Mouse (Mus musculus): ENCODE results near the gene Pgrmc1. TPM values are rescaled to one million over a fixed set of nuclear protein-coding genes. Genes with fewer than 3 reads are reported as not detected.
"Not testable (repeated sequence)": the region's sequence is repeated elsewhere in the genome, so short reads cannot be mapped to it uniquely, and the experiment has no call there.

Pgrmc1 gene
- polyA plus RNA-seq, 1 experiment from 2014 or later = 503 TPM

- peak; percentile 91 for ATAC-seq (ENCODE audit: low read depth)
- Histone ChIP-seq H3K27me3 (no peaks in the 10 kb centered on the region), H3K4me1 (replicated peaks) (0 out of 2 replicates have a peak, but pooled peaks cover 4% of the 10 kb centered on the region), H3K9me3 (no peaks in the 10 kb centered on the region), H3K4me3 (no peak overlapping the region), H3K36me3 (no peaks in the 10 kb centered on the region), H3K4me2 (peak overlapping the region; percentile 11; the same call in 1 of the 2 replicates), H3K9ac (no peak overlapping the region), H3K27ac (replicated peaks) (peak overlapping the region; percentile 72)
- 60% methylated on average over 8 of the region's 8 CpGs for WGBS
These were observed 10.4 kb upstream of the Pgrmc1 start for GRCm38 (mm10) chrX:36587304-36588209.

GRCm38 (mm10) chrX:36590266-36590665 is 7.7 kb upstream of the Pgrmc1 start:
- Histone ChIP-seq H3K4me2 (no peak overlapping the region), H3K9me3 (no peaks in the 10 kb centered on the region), H3K4me1 (replicated peaks) (0 out of 2 replicates have a peak, but pooled peaks cover 4% of the 10 kb centered on the region), H3K36me3 (no peaks in the 10 kb centered on the region), H3K27me3 (no peaks in the 10 kb centered on the region), H3K9ac (no peak overlapping the region), H3K4me3 (no peak overlapping the region), H3K27ac (replicated peaks) (no peak overlapping the region)
- ATAC-seq (ENCODE audit: low read depth) = no peak
- WGBS = 88% methylated on average over 7 of the region's 7 CpGs

- Histone ChIP-seq H3K9ac (no peak overlapping the region), H3K9me3 (no peaks in the 10 kb centered on the region), H3K4me2 (no peak overlapping the region), H3K36me3 (no peaks in the 10 kb centered on the region), H3K27me3 (no peaks in the 10 kb centered on the region), H3K4me1 (replicated peaks) (0 out of 2 replicates have a peak, but pooled peaks cover 4% of the 10 kb centered on the region), H3K27ac (replicated peaks) (no peak overlapping the region), H3K4me3 (no peak overlapping the region)
- ATAC-seq (ENCODE audit: low read depth) = no peak
- 75% methylated on average over 1 of the region's 1 CpGs for WGBS
These were observed 6.9 kb upstream of the Pgrmc1 start for GRCm38 (mm10) chrX:36591120-36591519.

- no peaks in the 10 kb centered on the region for H3K9me3 ChIP-seq
- no peak overlapping the region for H3K9ac ChIP-seq
- H3K4me1 ChIP-seq (replicated peaks) = 0 out of 2 replicates have a peak, but pooled peaks cover 4% of the 10 kb centered on the region
- WGBS = 81% methylated on average over 4 of the region's 4 CpGs
- no peak overlapping the region for H3K27ac ChIP-seq (replicated peaks)
- H3K36me3 ChIP-seq = no peaks in the 10 kb centered on the region
- H3K4me2 ChIP-seq = no peak overlapping the region
- no peaks in the 10 kb centered on the region for H3K27me3 ChIP-seq
- ATAC-seq (ENCODE audit: low read depth) = no peak
- H3K4me3 ChIP-seq = no peak overlapping the region
These were observed 6.5 kb upstream of the Pgrmc1 start for GRCm38 (mm10) chrX:36591539-36591938.

GRCm38 (mm10) chrX:36595247-36595646 is 2.8 kb upstream of the Pgrmc1 start:
- no peaks in the 10 kb centered on the region for H3K36me3 ChIP-seq
- H3K4me2 ChIP-seq = no peak overlapping the region
- ATAC-seq (ENCODE audit: low read depth) = no peak
- no peak overlapping the region for H3K4me3 ChIP-seq
- 82% methylated on average over 3 of the region's 3 CpGs for WGBS
- peaks cover 11% of the 10 kb centered on the region for H3K4me1 ChIP-seq (replicated peaks)
- H3K9me3 ChIP-seq = no peaks in the 10 kb centered on the region
- H3K9ac ChIP-seq = no peak overlapping the region
- no peaks in the 10 kb centered on the region for H3K27me3 ChIP-seq
- no peak overlapping the region for H3K27ac ChIP-seq (replicated peaks)

GRCm38 (mm10) chrX:36596483-36597120 is 1.4 kb upstream of the Pgrmc1 start:
- H3K9me3 ChIP-seq; ATAC-seq (ENCODE audit: low read depth); H3K27ac ChIP-seq (replicated peaks); H3K27me3 ChIP-seq; H3K36me3 ChIP-seq; H3K4me3 ChIP-seq; H3K4me2 ChIP-seq; H3K9ac ChIP-seq: not testable (repeated sequence)
- H3K4me1 ChIP-seq (replicated peaks) = peaks cover 20% of the 10 kb centered on the region
- WGBS = 91% methylated on average over 5 of the region's 5 CpGs

GRCm38 (mm10) chrX:36598390-36598810 is 394 bp downstream of the Pgrmc1 start:
- WGBS = 23% methylated on average over 41 of the region's 41 CpGs
- peak overlapping the region; percentile 89 for H3K27ac ChIP-seq (replicated peaks)
- H3K36me3 ChIP-seq = peaks cover 7% of the 10 kb centered on the region
- H3K9me3 ChIP-seq = no peaks in the 10 kb centered on the region
- peak overlapping the region; percentile 65 for H3K4me3 ChIP-seq
- ATAC-seq (ENCODE audit: low read depth) = peak; percentile 67
- H3K4me1 ChIP-seq (replicated peaks) = peaks cover 20% of the 10 kb centered on the region
- peak overlapping the region; percentile 65 for H3K4me2 ChIP-seq
- no peaks in the 10 kb centered on the region for H3K27me3 ChIP-seq
- H3K9ac ChIP-seq = peak overlapping the region; percentile 87

- H3K9me3 ChIP-seq = no peaks in the 10 kb centered on the region
- peaks cover 20% of the 10 kb centered on the region for H3K4me1 ChIP-seq (replicated peaks)
- WGBS = 40% methylated on average over 14 of the region's 14 CpGs
- H3K9ac ChIP-seq = peak overlapping the region; percentile 87
- peak overlapping the region; percentile 65 for H3K4me3 ChIP-seq
- H3K27me3 ChIP-seq = no peaks in the 10 kb centered on the region
- peak; percentile 54 for ATAC-seq (ENCODE audit: low read depth)
- H3K36me3 ChIP-seq = peaks cover 12% of the 10 kb centered on the region
- peak overlapping the region; percentile 89 for H3K27ac ChIP-seq (replicated peaks)
- peak overlapping the region; percentile 65 for H3K4me2 ChIP-seq
These were observed 897 bp downstream of the Pgrmc1 start for GRCm38 (mm10) chrX:36598861-36599344.

- WGBS = 47% methylated on average over 3 of the region's 3 CpGs
- no peak for ATAC-seq (ENCODE audit: low read depth)
- Histone ChIP-seq H3K9ac (peak overlapping the region; percentile 87), H3K9me3 (no peaks in the 10 kb centered on the region), H3K27me3 (no peaks in the 10 kb centered on the region), H3K36me3 (peaks cover 18% of the 10 kb centered on the region), H3K4me1 (replicated peaks) (peaks cover 20% of the 10 kb centered on the region), H3K27ac (replicated peaks) (peak overlapping the region; percentile 89; the same call in 1 of the 2 replicates), H3K4me3 (peak overlapping the region; percentile 65), H3K4me2 (peak overlapping the region; percentile 65)
These were observed 1.6 kb downstream of the Pgrmc1 start for GRCm38 (mm10) chrX:36599656-36600055.

GRCm38 (mm10) chrX:36600066-36600465 is 2.1 kb downstream of the Pgrmc1 start:
- no peak overlapping the region for H3K9ac ChIP-seq
- no peaks in the 10 kb centered on the region for H3K27me3 ChIP-seq
- peak overlapping the region; percentile 65 for H3K4me2 ChIP-seq
- H3K27ac ChIP-seq (replicated peaks) = no peak overlapping the region
- ATAC-seq (ENCODE audit: low read depth) = no peak
- H3K36me3 ChIP-seq = peaks cover 19% of the 10 kb centered on the region
- H3K4me3 ChIP-seq = peak overlapping the region; percentile 65
- no peaks in the 10 kb centered on the region for H3K9me3 ChIP-seq
- 68% methylated on average over 8 of the region's 8 CpGs for WGBS
- H3K4me1 ChIP-seq (replicated peaks) = peaks cover 20% of the 10 kb centered on the region

GRCm38 (mm10) chrX:36602926-36603325 is 4.9 kb downstream of the Pgrmc1 start:
- Histone ChIP-seq H3K27me3 (no peaks in the 10 kb centered on the region), H3K4me1 (replicated peaks) (peaks cover 20% of the 10 kb centered on the region), H3K36me3 (peaks cover 27% of the 10 kb centered on the region), H3K4me3 (no peak overlapping the region), H3K27ac (replicated peaks) (no peak overlapping the region), H3K9me3 (no peaks in the 10 kb centered on the region), H3K9ac (no peak overlapping the region), H3K4me2 (no peak overlapping the region)
- no peak for ATAC-seq (ENCODE audit: low read depth)
- 89% methylated on average over 2 of the region's 2 CpGs for WGBS

GRCm38 (mm10) chrX:36604040-36604439 is 6.0 kb downstream of the Pgrmc1 start:
- peaks cover 20% of the 10 kb centered on the region for H3K4me1 ChIP-seq (replicated peaks)
- H3K27ac ChIP-seq (replicated peaks) = no peak overlapping the region
- WGBS = 91% methylated on average over 4 of the region's 4 CpGs
- H3K36me3 ChIP-seq = peaks cover 27% of the 10 kb centered on the region
- no peak for ATAC-seq (ENCODE audit: low read depth)
- no peak overlapping the region for H3K4me3 ChIP-seq
- H3K4me2 ChIP-seq = no peak overlapping the region
- H3K9ac ChIP-seq = no peak overlapping the region
- H3K27me3 ChIP-seq = no peaks in the 10 kb centered on the region
- no peaks in the 10 kb centered on the region for H3K9me3 ChIP-seq
